Mouse (Mus musculus): ENCODE measurements around the gene Gmds.

- TF ChIP-seq CTCF (IDR thresholded peaks at IDR 0.05; ENCODE audit: borderline replicate concordance, control insufficient read depth, extremely low read depth, insufficient read depth, low read length, poor library complexity) (no peak), POLR2A (IDR thresholded peaks at IDR 0.05; ENCODE audit: control insufficient read depth, extremely low read depth, insufficient read depth, low read length, poor library complexity) (no peak)
Observed at GRCm38 (mm10) chr13:32145916-32146315, 192.6 kb downstream of the Gmds start.

All from thymus, adult 2 months (tissue).